Mouse (Mus musculus) spleen, adult 2 months (tissue): Measurements from ENCODE around the gene Rlbp1. TPM values are rescaled to one million over a fixed set of nuclear protein-coding genes. Genes with fewer than 3 reads are reported as not detected.

Source experiments
- DNase-seq, 2 experiments: peaks; one replicate each; pipeline versions ENCODE4 v3.0.0 to v3.0.0-alpha.2; 2012 to 2021; ENCODE audit warnings: low spot score in 2 of 2, low read depth in 1 of 2
- H3K27ac ChIP-seq: fragments of 200-500 bp; 2 replicates; pipeline ENCODE4 v1.5.1; 2012; ENCODE audit warnings: low read length, inconsistent platforms; ENCODE audit not compliant: insufficient read depth
- H3K27me3 ChIP-seq: fragments of 200-500 bp; 2 replicates; pipeline ENCODE4 v1.6.1; 2012; ENCODE audit warnings: mild to moderate bottlenecking, moderate library complexity, low read length, inconsistent platforms; ENCODE audit not compliant: control insufficient read depth, insufficient read depth
- H3K36me3 ChIP-seq: fragments of 200-500 bp; 2 replicates; pipeline ENCODE4 v1.6.1; 2012; ENCODE audit warnings: mild to moderate bottlenecking, low read length, inconsistent platforms; ENCODE audit not compliant: control insufficient read depth, insufficient read depth
- H3K4me1 ChIP-seq: fragments of 200-500 bp; 2 replicates; pipeline ENCODE4 v1.6.1; 2011; ENCODE audit warnings: inconsistent platforms; ENCODE audit not compliant: control insufficient read depth, insufficient read depth, insufficient read length
- H3K4me3 ChIP-seq: fragments of 200-500 bp; 2 replicates; pipeline ENCODE4 v1.5.1; 2011; ENCODE audit warnings: mild to moderate bottlenecking, inconsistent platforms; ENCODE audit not compliant: insufficient read depth, insufficient read length; ENCODE audit errors: extremely low read depth
- CTCF ChIP-seq: fragments of 200-500 bp; IDR thresholded peaks from 2 replicates; pipeline ENCODE4 v1.5.1; 2011; ENCODE audit warnings: mild to moderate bottlenecking, inconsistent platforms; ENCODE audit not compliant: insufficient read depth, insufficient read length, insufficient replicate concordance; ENCODE audit errors: extremely low read depth
- POLR2A ChIP-seq: fragments of 200-500 bp; IDR thresholded peaks from 2 replicates; pipeline ENCODE4 v1.6.1; 2011; ENCODE audit warnings: low read depth, low read length, inconsistent platforms
- WGBS: fragments of 180-500 bp; shearing (Covaris S2); methylation state at CpG from one replicate; pipeline ENCODE4 v1.1.7; 2018; 5-methylcytosine and 5-hydroxymethylcytosine counted together
- polyA plus RNA-seq: library from polyadenylated mRNA; depleted of rRNA; stranded (reverse); fragments of >200 nt; gene quantifications from 2 replicates; pipeline ENCODE4 v1.2.3, GENCODE M21; 2012; rRNA removed

Rlbp1 gene
- polyA plus RNA-seq = not detected in 2 replicates

- 88% methylated on average over 16 of the region's 16 CpGs for WGBS
- Histone ChIP-seq H3K27me3 (no peaks in the 10 kb centered on the region), H3K27ac (no peak within 1 kb of the TSS), H3K36me3 (no peaks in the 10 kb centered on the region), H3K4me3 (no peak within 1 kb of the TSS), H3K4me1 (no peaks in the 10 kb centered on the region)
- no peak for TF ChIP-seq CTCF
- no peak for TF ChIP-seq POLR2A
- DNase-seq = no peak
Observed at GRCm38 (mm10) chr7:79386422-79387133, at the start of gene Rlbp1. Gene Rlbp1, minus strand, starts transcription at chr7:79387048.

DNA sequence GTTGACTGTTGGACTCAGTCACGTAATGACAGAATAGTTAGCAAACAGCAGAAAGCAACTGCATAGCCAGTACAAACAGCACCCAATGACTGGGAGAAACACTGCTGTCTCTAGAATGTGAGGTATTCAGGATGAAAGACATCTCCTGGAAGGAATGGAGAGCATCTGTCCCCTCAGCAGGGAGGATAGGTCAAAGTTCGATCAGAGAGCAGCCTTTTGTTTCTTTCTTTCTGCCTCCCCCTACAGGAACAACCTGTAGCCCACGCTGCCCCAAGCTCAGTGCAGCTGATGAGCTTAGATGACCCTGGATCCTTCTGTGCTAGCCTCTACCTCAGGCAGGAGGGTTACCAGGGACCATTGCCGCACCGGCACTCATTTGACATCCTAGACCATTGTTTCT lies 41.4 kb upstream of the Rlbp1 start:
- WGBS = 89% methylated on average over 5 of the region's 5 CpGs
- no peak for TF ChIP-seq CTCF
- no peak for TF ChIP-seq POLR2A
- no peak for DNase-seq

GRCm38 (mm10) chr7:79425804-79426203 lies 39.0 kb upstream of the Rlbp1 start:
- Histone ChIP-seq H3K36me3 (no peaks in the 10 kb centered on the region), H3K27ac (no peak overlapping the region), H3K4me3 (no peak overlapping the region), H3K4me1 (no peaks in the 10 kb centered on the region), H3K27me3 (no peaks in the 10 kb centered on the region)
- no peak for DNase-seq
- TF ChIP-seq CTCF (no peak), POLR2A (no peak)
- 95% methylated on average over 10 of the region's 10 CpGs for WGBS

More for the DNA sequence above, 41.4 kb upstream of the Rlbp1 start:
- Histone ChIP-seq H3K27ac (no peak overlapping the region), H3K4me1 (no peaks in the 10 kb centered on the region), H3K4me3 (no peak overlapping the region), H3K36me3 (no peaks in the 10 kb centered on the region), H3K27me3 (no peaks in the 10 kb centered on the region)

DNA sequence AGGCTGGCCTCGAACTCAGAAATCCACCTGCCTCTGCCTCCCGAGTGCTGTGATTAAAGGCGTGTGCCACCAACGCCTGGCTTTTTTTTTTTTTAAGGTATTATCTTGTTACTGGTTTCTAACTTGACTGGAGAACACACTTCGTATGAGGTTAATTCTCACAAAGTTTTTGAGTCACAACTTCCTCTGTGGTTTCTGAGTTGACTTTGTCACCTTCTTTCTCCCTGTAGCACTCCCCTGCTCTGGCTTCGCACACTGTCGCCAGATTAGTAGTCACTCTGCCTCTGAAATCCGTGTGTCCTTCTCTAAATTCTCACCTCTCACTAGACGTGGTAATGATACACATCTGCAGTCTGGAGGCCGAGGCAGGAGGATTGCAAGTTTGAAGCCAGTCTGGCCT lies 36.0 kb upstream of the Rlbp1 start:
- no peaks in the 10 kb centered on the region for H3K4me1 ChIP-seq
- no peak for DNase-seq
- no peaks in the 10 kb centered on the region for H3K36me3 ChIP-seq
- no peak overlapping the region for H3K4me3 ChIP-seq
- H3K27me3 ChIP-seq = no peaks in the 10 kb centered on the region
- no peak overlapping the region for H3K27ac ChIP-seq
- no peak for TF ChIP-seq CTCF
- no peak for TF ChIP-seq POLR2A
- WGBS = 50% methylated on average over 10 of the region's 10 CpGs

DNA sequence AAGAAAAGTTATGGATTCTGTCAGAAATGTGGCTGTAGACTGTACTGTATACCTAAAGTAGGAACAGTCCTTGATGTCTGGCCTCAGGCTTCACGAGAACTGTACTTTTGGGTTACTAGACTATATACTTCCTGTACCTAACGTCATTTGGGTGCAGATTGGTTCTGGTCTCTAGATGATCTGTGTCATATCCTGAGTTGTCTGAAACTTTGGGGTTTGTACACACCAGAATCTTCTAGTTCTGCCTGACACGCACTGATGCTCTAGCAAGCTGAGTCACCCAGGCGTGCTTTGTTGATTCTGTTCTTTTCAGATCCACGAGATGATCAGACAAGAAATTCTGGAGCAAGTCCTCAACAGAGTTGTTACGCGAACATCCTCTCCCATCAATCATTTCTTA lies 33.1 kb upstream of the Rlbp1 start:
- Histone ChIP-seq H3K4me1 (no peaks in the 10 kb centered on the region), H3K27ac (no peak overlapping the region), H3K27me3 (no peaks in the 10 kb centered on the region), H3K36me3 (no peaks in the 10 kb centered on the region), H3K4me3 (no peak overlapping the region)
- DNase-seq = peak in 1 of 2 experiments; percentile 12
- no peak for TF ChIP-seq POLR2A
- no peak for TF ChIP-seq CTCF
- WGBS = 56% methylated on average over 7 of the region's 7 CpGs

DNA sequence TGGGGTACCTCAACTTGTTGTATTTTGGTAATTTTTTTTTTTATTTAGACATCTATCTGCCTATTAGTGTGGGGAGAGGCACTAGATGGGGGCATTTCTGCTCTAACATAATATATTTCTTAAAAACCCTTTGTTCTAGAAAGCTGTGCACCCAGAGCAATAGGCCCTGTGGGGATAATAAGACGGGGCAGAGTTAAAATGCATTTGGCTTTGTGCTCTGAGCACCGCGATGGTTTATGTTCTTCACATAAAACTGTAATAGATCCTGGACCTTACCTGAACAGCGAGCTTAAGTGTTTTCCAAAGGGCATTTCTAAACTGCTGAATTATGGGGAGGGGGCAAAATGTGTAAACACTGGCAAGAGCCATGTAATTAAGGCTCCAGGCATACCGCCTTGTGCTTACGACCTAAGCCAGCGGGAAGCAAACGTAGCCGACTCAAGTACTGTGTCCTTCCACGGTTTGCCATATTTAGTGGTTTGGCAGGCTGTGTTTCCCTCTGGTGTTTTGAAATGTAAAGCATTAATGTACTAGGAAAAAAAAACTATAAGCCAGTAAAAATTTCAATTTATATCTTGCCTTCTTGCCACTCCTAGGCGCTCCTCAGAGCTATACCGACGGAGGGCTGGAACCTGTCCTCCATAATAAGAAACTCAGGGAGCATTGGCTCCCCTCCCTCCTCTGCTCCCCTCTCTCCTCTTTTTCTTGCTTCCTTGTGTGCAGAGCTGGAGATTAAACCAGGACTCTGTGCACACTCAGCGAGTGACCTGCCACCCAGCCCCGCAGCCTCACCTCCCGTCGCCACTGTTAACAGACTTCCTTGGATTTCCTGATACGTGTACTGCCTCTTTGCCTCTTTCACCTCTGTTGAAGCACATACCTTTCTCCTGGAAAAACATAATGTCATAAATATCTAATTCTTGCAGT lies 27.9 kb upstream of the Rlbp1 start:
- Histone ChIP-seq H3K27me3 (no peaks in the 10 kb centered on the region), H3K27ac (no peak overlapping the region), H3K4me3 (no peak overlapping the region), H3K4me1 (no peaks in the 10 kb centered on the region), H3K36me3 (peaks cover 2% of the 10 kb centered on the region; the same call in 1 of the 2 replicates)
- 96% methylated on average over 18 of the region's 18 CpGs for WGBS
- TF ChIP-seq CTCF = no peak
- no peak for TF ChIP-seq POLR2A
- DNase-seq = no peak

DNA sequence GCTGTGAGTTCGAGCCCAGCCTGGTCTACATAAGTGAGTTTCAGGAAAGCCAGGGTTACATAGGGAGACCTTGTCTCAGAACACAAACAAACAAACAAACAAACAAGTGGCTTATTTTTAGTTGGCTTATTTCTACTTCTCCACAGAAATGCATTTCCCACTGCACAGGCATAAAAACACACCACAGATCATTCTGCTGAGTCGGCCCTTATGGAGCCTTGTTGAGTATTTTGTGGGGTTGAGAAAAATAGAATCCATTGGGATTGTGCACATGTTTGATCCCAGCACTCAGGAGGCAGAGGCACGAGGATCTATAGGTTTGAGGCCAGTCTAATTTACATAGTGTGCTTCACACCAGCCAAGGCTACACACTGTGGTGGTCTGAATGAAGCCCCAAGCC lies 13.4 kb upstream of the Rlbp1 start:
- no peak for TF ChIP-seq CTCF
- TF ChIP-seq POLR2A = no peak
- no peaks in the 10 kb centered on the region for H3K36me3 ChIP-seq
- no peaks in the 10 kb centered on the region for H3K4me1 ChIP-seq
- WGBS = 93% methylated on average over 3 of the region's 3 CpGs
- no peak overlapping the region for H3K4me3 ChIP-seq
- no peaks in the 10 kb centered on the region for H3K27me3 ChIP-seq
- no peak for DNase-seq
- H3K27ac ChIP-seq = no peak overlapping the region
